Mouse (Mus musculus) neural tube, embryonic 10.5 days (tissue): ENCODE data around the gene Pde10a.

Source experiments
- DNase-seq: peaks from one replicate; pipeline ENCODE4 v3.0.0-alpha.2; 2017; ENCODE audit warnings: low spot score; ENCODE audit errors: extremely low spot score

The Pde10a gene

DNA sequence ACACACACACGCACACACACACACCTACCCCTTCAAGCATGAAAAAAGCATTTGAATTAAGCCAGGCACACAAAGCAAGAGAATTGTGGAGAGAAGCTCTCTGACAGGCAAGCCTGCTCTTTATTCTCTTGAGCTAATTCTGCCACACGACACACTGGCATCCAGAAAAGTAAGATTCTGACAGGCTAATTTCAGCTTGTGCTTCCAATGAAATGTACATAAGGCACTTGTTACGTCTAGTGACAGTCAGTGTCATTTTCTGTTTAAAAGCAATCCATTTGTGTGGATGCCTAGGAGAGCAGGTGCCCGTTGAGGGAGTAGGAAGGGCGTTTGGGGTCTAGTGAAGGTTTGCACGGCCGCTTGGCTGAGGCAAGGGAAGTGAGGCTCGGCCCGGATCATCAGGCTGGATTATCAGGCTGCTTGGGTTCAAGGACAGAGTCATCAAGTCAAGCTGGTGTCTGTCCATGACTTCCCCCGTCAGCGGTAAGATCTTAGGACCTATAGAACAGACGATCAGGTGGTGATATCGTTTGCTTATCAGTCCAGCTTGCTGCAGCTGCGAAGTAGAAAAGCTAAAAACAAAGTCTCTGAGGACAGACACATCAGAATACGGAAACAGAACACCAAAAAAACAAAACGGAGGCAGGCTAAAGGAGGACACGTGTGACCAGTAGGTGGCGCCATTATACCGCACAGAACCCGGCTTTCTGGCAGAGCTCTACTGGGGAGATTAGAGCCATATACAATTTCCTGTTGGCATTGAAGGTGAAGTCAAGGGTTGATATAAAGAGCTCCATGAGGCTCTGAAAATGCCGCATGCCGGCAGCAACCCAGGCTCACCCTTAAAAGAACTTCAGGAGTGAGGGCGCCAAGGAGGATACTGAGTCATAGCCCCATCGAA is 506.3 kb downstream of the Pde10a start:
- DNase-seq = peak; percentile 77

GRCm38 (mm10) chr17:9032362-9033044 is 507.3 kb downstream of the Pde10a start:
- no peak for DNase-seq

DNA sequence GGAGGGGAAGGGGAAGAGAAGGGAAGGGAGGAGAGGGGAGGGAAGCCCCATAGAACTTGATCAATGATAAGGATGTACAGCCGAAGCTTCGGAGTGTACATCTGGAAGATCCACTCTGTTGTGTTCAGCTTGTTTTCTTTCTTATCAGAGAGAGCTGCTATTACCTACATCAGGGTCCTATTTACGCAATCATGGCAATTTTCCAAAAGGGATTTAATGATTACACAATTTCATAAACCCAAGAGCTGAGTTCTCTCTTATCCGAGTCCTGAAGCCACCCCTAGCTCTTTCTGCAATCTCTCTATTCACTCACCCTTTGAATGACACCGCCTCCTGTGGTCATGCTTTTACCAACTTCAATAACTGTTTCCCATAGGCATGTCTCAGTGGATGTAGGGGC is 508.3 kb downstream of the Pde10a start:
- DNase-seq = no peak

GRCm38 (mm10) chr17:9035561-9036348 is 510.6 kb downstream of the Pde10a start:
- DNase-seq = no peak
